Mouse (Mus musculus) lung, embryonic 14.5 days (tissue): ENCODE results near the gene Pcbp2. TPM values are rescaled to one million over a fixed set of nuclear protein-coding genes. Genes with fewer than 3 reads are reported as not detected.

Experiments
- ATAC-seq: fragments of 200-750 bp; cut with Nextera tagmentation; 2 replicates; pipeline ENCODE4 v1.8.0; 2017; ENCODE audit warnings: mild to moderate bottlenecking, moderate TSS enrichment, moderate library complexity; ENCODE audit not compliant: insufficient read depth
- DNase-seq: peaks from one replicate; pipeline ENCODE4 v3.0.0-alpha.2; 2015
- H3K27ac ChIP-seq: fragments of 300-500 bp; sonication (generic); 2 replicates; pipeline ENCODE4 v1.5.1; 2014; ENCODE audit warnings: low read depth, mild to moderate bottlenecking, moderate library complexity
- H3K27me3 ChIP-seq: fragments of 300-500 bp; sonication (generic); 2 replicates; pipeline ENCODE4 v1.6.1; 2014; ENCODE audit warnings: low read length, control low read depth; ENCODE audit not compliant: insufficient read depth
- H3K36me3 ChIP-seq: fragments of 300-500 bp; sonication (generic); 2 replicates; pipeline ENCODE4 v1.6.1; 2014; ENCODE audit warnings: control low read depth; ENCODE audit not compliant: insufficient read depth
- H3K4me1 ChIP-seq: fragments of 300-500 bp; sonication (generic); 2 replicates; pipeline ENCODE4 v1.6.1; 2014; ENCODE audit warnings: antibody characterized with exemption, control low read depth; ENCODE audit not compliant: insufficient read depth
- H3K4me2 ChIP-seq: fragments of 300-500 bp; sonication (generic); 2 replicates; pipeline ENCODE4 v1.6.1; 2014; ENCODE audit warnings: mild to moderate bottlenecking
- H3K4me3 ChIP-seq: fragments of 300-500 bp; sonication (generic); 2 replicates; pipeline ENCODE4 v1.5.1; 2014; ENCODE audit warnings: low read depth, low read length
- H3K9ac ChIP-seq: fragments of 300-500 bp; sonication (generic); 2 replicates; pipeline ENCODE4 v1.6.1; 2014
- H3K9me3 ChIP-seq: fragments of 300-500 bp; sonication (generic); 2 replicates; pipeline ENCODE4 v1.6.1; 2016; ENCODE audit warnings: low read depth, low read length, control low read depth
- CTCF ChIP-seq: IDR thresholded peaks from 2 replicates; pipeline ENCODE4 v1.5.1; 2016; ENCODE audit warnings: antibody characterized with exemption, low read depth
- WGBS: fragments of 180-500 bp; shearing (Covaris S2); extraction: QIAGEN DNeasy Blood & Tissue Kit; methylation state at CpG from one replicate; pipeline ENCODE4 v1.1.7; 2014; 5-methylcytosine and 5-hydroxymethylcytosine counted together
- polyA plus RNA-seq: library from polyadenylated mRNA; unstranded; fragments of >200 nt; fragmentation: Nextera tagmentation; extraction: Ambion mirVana; gene quantifications from 2 replicates; pipeline ENCODE4 v1.2.1, GENCODE M21; 2014

The Pcbp2 gene
- polyA plus RNA-seq, 1 experiment from 2014 or later: 280 TPM

- under 1% methylated on average over 10 of the region's 10 CpGs for WGBS
- Histone ChIP-seq H3K9ac (peak overlapping the region; percentile 72), H3K27me3 (no peaks in the 10 kb centered on the region), H3K4me1 (peaks cover 10% of the 10 kb centered on the region), H3K36me3 (peaks cover 25% of the 10 kb centered on the region), H3K27ac (peak overlapping the region; percentile 99), H3K4me2 (peak overlapping the region; percentile 91), H3K4me3 (peak overlapping the region; percentile 67), H3K9me3 (no peaks in the 10 kb centered on the region)
- no peak for DNase-seq
- TF ChIP-seq CTCF: no peak
- ATAC-seq: no peak
These were observed 47.3 kb downstream of the Pcbp2 start for GRCm38 (mm10) chr15:102517631-102517975.

- DNase-seq: peak; percentile 100
- H3K9ac ChIP-seq: peak within 1 kb of the TSS; percentile 74
- H3K4me1 ChIP-seq: peaks cover 10% of the 10 kb centered on the region
- peaks cover 31% of the 10 kb centered on the region for H3K36me3 ChIP-seq
- WGBS: under 1% methylated on average over 59 of the region's 60 CpGs
- peak within 1 kb of the TSS; percentile 91 for H3K4me2 ChIP-seq
- H3K27me3 ChIP-seq: no peaks in the 10 kb centered on the region
- H3K27ac ChIP-seq: peak within 1 kb of the TSS; percentile 99
- peak; percentile 90 for ATAC-seq
- H3K4me3 ChIP-seq: peak within 1 kb of the TSS; percentile 67
- no peaks in the 10 kb centered on the region for H3K9me3 ChIP-seq
- TF ChIP-seq CTCF: no peak
These were observed 47.9 kb downstream of the Pcbp2 start, which contains the start of gene Tarbp2 for GRCm38 (mm10) chr15:102517976-102518858. Tarbp2 (plus strand) TSS chr15:102518192.

DNA sequence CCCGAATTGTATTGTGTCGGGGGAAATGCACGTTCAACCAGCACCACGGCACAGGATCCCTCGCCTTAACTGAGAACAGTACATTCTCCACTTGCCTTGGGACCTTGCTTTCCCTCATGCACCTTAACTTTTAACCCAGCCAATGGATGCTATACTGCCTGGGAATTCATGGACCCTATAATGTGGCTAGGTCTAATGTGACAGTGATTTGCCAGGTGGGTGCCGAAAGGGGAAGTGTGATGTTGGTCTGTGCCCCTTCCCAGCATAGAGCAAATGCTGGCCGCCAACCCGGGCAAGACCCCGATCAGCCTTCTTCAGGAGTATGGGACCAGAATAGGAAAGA, 48.5 kb downstream of the Pcbp2 start:
- DNase-seq (no peak), ATAC-seq (no peak; the same call in 1 of the 2 replicates)
- Histone ChIP-seq H3K27ac (peak overlapping the region; percentile 99), H3K9me3 (no peaks in the 10 kb centered on the region), H3K36me3 (peaks cover 33% of the 10 kb centered on the region), H3K27me3 (no peaks in the 10 kb centered on the region), H3K4me3 (peak overlapping the region; percentile 67), H3K9ac (peak overlapping the region; percentile 74), H3K4me2 (peak overlapping the region; percentile 91), H3K4me1 (peaks cover 10% of the 10 kb centered on the region)
- TF ChIP-seq CTCF: no peak
- WGBS: 8% methylated on average over 9 of the region's 9 CpGs

- Histone ChIP-seq H3K4me3 (peak overlapping the region; percentile 67), H3K4me2 (peak overlapping the region; percentile 91), H3K36me3 (peaks cover 39% of the 10 kb centered on the region), H3K27ac (peak overlapping the region; percentile 99), H3K9ac (peak overlapping the region; percentile 74), H3K27me3 (no peaks in the 10 kb centered on the region), H3K4me1 (peaks cover 10% of the 10 kb centered on the region), H3K9me3 (no peaks in the 10 kb centered on the region)
- ATAC-seq: no peak
- 49% methylated on average over 17 of the region's 17 CpGs for WGBS
- no peak for TF ChIP-seq CTCF
- no peak for DNase-seq
These were observed 49.1 kb downstream of the Pcbp2 start for GRCm38 (mm10) chr15:102519211-102520141.

- H3K9ac ChIP-seq: no peak overlapping the region
- H3K4me2 ChIP-seq: no peak overlapping the region; the same call in 1 of the 2 replicates
- H3K36me3 ChIP-seq: peaks cover 45% of the 10 kb centered on the region
- no peak for TF ChIP-seq CTCF
- H3K9me3 ChIP-seq: no peaks in the 10 kb centered on the region
- H3K27me3 ChIP-seq: no peaks in the 10 kb centered on the region
- H3K4me3 ChIP-seq: no peak overlapping the region
- WGBS: 69% methylated on average over 4 of the region's 4 CpGs
- ATAC-seq (no peak), DNase-seq (no peak)
- H3K27ac ChIP-seq: no peak overlapping the region
- H3K4me1 ChIP-seq: peaks cover 9% of the 10 kb centered on the region
These were observed 50.1 kb downstream of the Pcbp2 start for GRCm38 (mm10) chr15:102520416-102520815.

GRCm38 (mm10) chr15:102521480-102521879, 51.1 kb downstream of the Pcbp2 start:
- no peak overlapping the region for H3K4me2 ChIP-seq
- peaks cover 52% of the 10 kb centered on the region for H3K36me3 ChIP-seq
- WGBS: 75% methylated on average over 4 of the region's 4 CpGs

More at GRCm38 (mm10) chr15:102521480-102521879, 51.1 kb downstream of the Pcbp2 start:
- no peaks in the 10 kb centered on the region for H3K27me3 ChIP-seq
- no peak overlapping the region for H3K27ac ChIP-seq
- TF ChIP-seq CTCF: no peak
- no peak for ATAC-seq
- H3K4me1 ChIP-seq: 0 out of 2 replicates have a peak, but pooled peaks cover 4% of the 10 kb centered on the region
- DNase-seq: no peak
- H3K9me3 ChIP-seq: no peaks in the 10 kb centered on the region
- no peak overlapping the region for H3K4me3 ChIP-seq
- no peak overlapping the region for H3K9ac ChIP-seq
